8 mouse cellular contexts compared by ENCODE assay signal in genomic region chr7:140057413-140058407, GRCm38 (mm10). TPM values are rescaled to one million over a fixed set of nuclear protein-coding genes. Genes with fewer than 3 reads are reported as not detected.
DNase-seq lines count a peak whose midpoint lies in the region; ATAC-seq and TF ChIP-seq lines count a peak whose summit lies in the region.

No protein-coding gene starts in this region.

- H3K4me3 ChIP-seq in embryonic facial prominence, embryonic 14.5 days (ENCODE audit: low read depth, low read length), result peak overlapping the region; percentile 47
- H3K4me3 ChIP-seq in intestine, embryonic 14.5 days (ENCODE audit: low read depth, low read length), result peak overlapping the region; percentile 38
- peak overlapping the region; percentile 36 for H3K4me3 ChIP-seq in stomach, postnatal 0 days (ENCODE audit: low read depth, low read length)

- DNase-seq in right cerebral cortex, postnatal 4 days, result peak; percentile 51
- no peak for DNase-seq in right cerebral cortex, postnatal 14 days
- peak; percentile 75 for DNase-seq in embryonic facial prominence, embryonic 14.5 days (ENCODE audit: low spot score)
- DNase-seq in intestine, embryonic 14.5 days (ENCODE audit: low spot score), result peak; percentile 80
- DNase-seq in lung, postnatal 36 days, result peak; percentile 8
- DNase-seq in stomach, postnatal 0 days (ENCODE audit: low spot score), result peak; percentile 74
- no peak for DNase-seq in left cerebral cortex, adult 8-10 months (ENCODE audit: low spot score in 2 of 2)
- no peak for DNase-seq in spleen, postnatal 14 days (ENCODE audit: low spot score in 2 of 2)

- ATAC-seq in embryonic facial prominence, embryonic 14.5 days (ENCODE audit: low read depth), result peak; percentile 83
- ATAC-seq in intestine, embryonic 14.5 days (replicated peaks; ENCODE audit: low FRiP score, low TSS enrichment, low read depth), result no peak; the same call in 1 of the 2 replicates
- ATAC-seq in stomach, postnatal 0 days (ENCODE audit: low FRiP score, low TSS enrichment), result peak; percentile 78

- peak overlapping the region; percentile 85 for H3K4me2 ChIP-seq in embryonic facial prominence, embryonic 14.5 days (ENCODE audit: low read depth, low read length)
- peak overlapping the region; percentile 84 for H3K4me2 ChIP-seq in intestine, embryonic 14.5 days (ENCODE audit: low read length)
- H3K4me2 ChIP-seq in stomach, postnatal 0 days (replicated peaks; ENCODE audit: low read depth), result peak overlapping the region; percentile 62

- H3K27ac ChIP-seq in embryonic facial prominence, embryonic 14.5 days (replicated peaks; ENCODE audit: low read depth, low read length), result no peak overlapping the region
- no peak overlapping the region for H3K27ac ChIP-seq in intestine, embryonic 14.5 days (ENCODE audit: low read depth)
- no peak overlapping the region for H3K27ac ChIP-seq in stomach, postnatal 0 days (replicated peaks)

- no peaks in the 10 kb centered on the region for H3K36me3 ChIP-seq in embryonic facial prominence, embryonic 14.5 days (ENCODE audit: control insufficient read depth, insufficient read depth, low read length)
- H3K36me3 ChIP-seq in intestine, embryonic 14.5 days (ENCODE audit: control insufficient read depth, insufficient read depth, low read length), result no peaks in the 10 kb centered on the region
- no peaks in the 10 kb centered on the region for H3K36me3 ChIP-seq in stomach, postnatal 0 days (ENCODE audit: control insufficient read depth, insufficient read depth, low read length)

- TF ChIP-seq CTCF in stomach, postnatal 0 days (IDR thresholded peaks at IDR 0.05; ENCODE audit: low read depth), result peak; percentile 39

- H3K9ac ChIP-seq in embryonic facial prominence, embryonic 14.5 days (ENCODE audit: low read depth, low read length), result peak overlapping the region; percentile 67
- peak overlapping the region; percentile 41 for H3K9ac ChIP-seq in intestine, embryonic 14.5 days (ENCODE audit: low read length)
- peak overlapping the region; percentile 43 for H3K9ac ChIP-seq in stomach, postnatal 0 days (ENCODE audit: low read length)

- H3K9me3 ChIP-seq in embryonic facial prominence, embryonic 14.5 days (ENCODE audit: control insufficient read depth, low read length), result no peaks in the 10 kb centered on the region
- H3K9me3 ChIP-seq in intestine, embryonic 14.5 days (ENCODE audit: control insufficient read depth, low read length), result no peaks in the 10 kb centered on the region
- H3K9me3 ChIP-seq in stomach, postnatal 0 days (ENCODE audit: control insufficient read depth, low read length), result no peaks in the 10 kb centered on the region

- H3K4me1 ChIP-seq in embryonic facial prominence, embryonic 14.5 days (ENCODE audit: control insufficient read depth, insufficient read depth, low read length), result peaks cover 14% of the 10 kb centered on the region; the same call in 1 of the 2 replicates
- peaks cover 13% of the 10 kb centered on the region for H3K4me1 ChIP-seq in intestine, embryonic 14.5 days (replicated peaks; ENCODE audit: control insufficient read depth, insufficient read depth, low read length)
- no peaks in the 10 kb centered on the region; the same call in 1 of the 2 replicates for H3K4me1 ChIP-seq in stomach, postnatal 0 days (replicated peaks; ENCODE audit: control insufficient read depth, insufficient read depth)

- WGBS in embryonic facial prominence, embryonic 14.5 days, result 4% methylated on average over 45 of the region's 53 CpGs
- WGBS in intestine, embryonic 14.5 days, result 3% methylated on average over 53 of the region's 53 CpGs
- 5% methylated on average over 52 of the region's 53 CpGs for WGBS in stomach, postnatal 0 days

- peaks cover 73% of the 10 kb centered on the region for H3K27me3 ChIP-seq in embryonic facial prominence, embryonic 14.5 days (replicated peaks; ENCODE audit: control insufficient read depth, insufficient read depth, low read length)
- H3K27me3 ChIP-seq in intestine, embryonic 14.5 days (replicated peaks; ENCODE audit: control insufficient read depth, insufficient read depth, low read length), result peaks cover 85% of the 10 kb centered on the region
- peaks cover 9% of the 10 kb centered on the region; the same call in 1 of the 2 replicates for H3K27me3 ChIP-seq in stomach, postnatal 0 days (ENCODE audit: control insufficient read depth, insufficient read depth, low read length)

- TF ChIP-seq EP300 in stomach, postnatal 0 days (optimal IDR thresholded peaks at IDR 0.05), result no peak

RNA-seq across cellular contexts. Expression of gene Msx3, which starts 8.8 kb away (rescaled TPM):
- not detected in 2 replicates for polyA plus RNA-seq in embryonic facial prominence, embryonic 14.5 days (2014; fragmentation: Nextera tagmentation; extraction: Ambion mirVana)
- polyA plus RNA-seq in intestine, embryonic 14.5 days (2014; fragmentation: Nextera tagmentation; extraction: Ambion mirVana), result not detected in 2 replicates
- polyA plus RNA-seq in stomach, postnatal 0 days (2015; fragmentation: Nextera tagmentation; extraction: Ambion mirVana), result 0.04 TPM in 1 of 2 replicates, not detected in the other
- total RNA-seq in left cerebral cortex, adult 8-10 months (2022), result under 1 TPM in 2 of 4 experiments, not detected in 2; 0.14 to 0.19 TPM

RNA-seq across cellular contexts. Expression of gene Tubgcp2, which starts 21.2 kb away (rescaled TPM):
- 46.2 and 58.5 TPM in 2 replicates for polyA plus RNA-seq in embryonic facial prominence, embryonic 14.5 days (2014; fragmentation: Nextera tagmentation; extraction: Ambion mirVana)
- polyA plus RNA-seq in intestine, embryonic 14.5 days (2014; fragmentation: Nextera tagmentation; extraction: Ambion mirVana), result 56.0 and 61.2 TPM in 2 replicates
- polyA plus RNA-seq in stomach, postnatal 0 days (2015; fragmentation: Nextera tagmentation; extraction: Ambion mirVana), result 17.7 and 20.1 TPM in 2 replicates
- total RNA-seq in left cerebral cortex, adult 8-10 months (2022), result 10 to 100 TPM; 36.6 to 44.2 (median 42.8) TPM

RNA-seq across cellular contexts. Expression of gene Zfp511, which starts 21.5 kb away (rescaled TPM):
- 31.1 and 31.4 TPM in 2 replicates for polyA plus RNA-seq in embryonic facial prominence, embryonic 14.5 days (2014; fragmentation: Nextera tagmentation; extraction: Ambion mirVana)
- polyA plus RNA-seq in intestine, embryonic 14.5 days (2014; fragmentation: Nextera tagmentation; extraction: Ambion mirVana), result 36.1 and 41.5 TPM in 2 replicates
- 19.7 and 20.7 TPM in 2 replicates for polyA plus RNA-seq in stomach, postnatal 0 days (2015; fragmentation: Nextera tagmentation; extraction: Ambion mirVana)
- total RNA-seq in left cerebral cortex, adult 8-10 months (2022), result 10 to 100 TPM; 19.6 to 28.2 (median 23.3) TPM

RNA-seq across cellular contexts. Expression of gene Caly, which starts 24.6 kb away (rescaled TPM):
- polyA plus RNA-seq in embryonic facial prominence, embryonic 14.5 days (2014; fragmentation: Nextera tagmentation; extraction: Ambion mirVana), result 3.4 and 3.6 TPM in 2 replicates
- polyA plus RNA-seq in intestine, embryonic 14.5 days (2014; fragmentation: Nextera tagmentation; extraction: Ambion mirVana), result 2.8 and 3.5 TPM in 2 replicates
- 4.5 and 5.6 TPM in 2 replicates for polyA plus RNA-seq in stomach, postnatal 0 days (2015; fragmentation: Nextera tagmentation; extraction: Ambion mirVana)
- 100 to 1,000 TPM; 184 to 218 (median 213) TPM for total RNA-seq in left cerebral cortex, adult 8-10 months (2022)

RNA-seq across cellular contexts. Expression of gene Prap1, which starts 35.5 kb away (rescaled TPM):
- polyA plus RNA-seq in embryonic facial prominence, embryonic 14.5 days (2014; fragmentation: Nextera tagmentation; extraction: Ambion mirVana), result 0.60 TPM in 1 of 2 replicates, not detected in the other
- 119 and 202 TPM in 2 replicates for polyA plus RNA-seq in intestine, embryonic 14.5 days (2014; fragmentation: Nextera tagmentation; extraction: Ambion mirVana)
- polyA plus RNA-seq in stomach, postnatal 0 days (2015; fragmentation: Nextera tagmentation; extraction: Ambion mirVana), result 24.4 and 45.2 TPM in 2 replicates
- total RNA-seq in left cerebral cortex, adult 8-10 months (2022), result not detected

Comparison
In these comparisons a context has a peak if more than half of its experiments do, and no peak if none do; other contexts are left out.
1. DNase-seq: peak in right cerebral cortex, postnatal 4 days (single experiment), embryonic facial prominence, embryonic 14.5 days (single experiment), intestine, embryonic 14.5 days (single experiment), lung, postnatal 36 days (single experiment) and stomach, postnatal 0 days (single experiment); none in right cerebral cortex, postnatal 14 days (single experiment), left cerebral cortex, adult 8-10 months (0 of 2) and spleen, postnatal 14 days (0 of 2).
2. Peak in every context shown above with its lines, with median percentiles within 50 percentile points of each other: H3K4me2 ChIP-seq, H3K4me3 ChIP-seq and H3K9ac ChIP-seq.